Mouse (Mus musculus) adrenal gland, adult 2 months (tissue): ENCODE results near the gene Suclg1. TPM values are rescaled to one million over a fixed set of nuclear protein-coding genes. Genes with fewer than 3 reads are reported as not detected.

Experiments used
- DNase-seq: peaks from one replicate; pipeline ENCODE4 v3.0.0; 2021
- polyA plus RNA-seq: library from polyadenylated mRNA; depleted of rRNA; stranded (reverse); fragments of >200 nt; gene quantifications from 2 replicates; pipeline ENCODE4 v1.2.3, GENCODE M21; 2012; rRNA removed
- total RNA-seq, 2 experiments: library from RNA; stranded (reverse); gene quantifications; 2 replicates each; pipeline ENCODE4 v1.2.3; 2021

Gene Suclg1
- total and polyA plus RNA-seq, 3 experiments, result 61.3 to 405 (median 312) TPM

- no peak for DNase-seq
Measured at GRCm38 (mm10) chr6:73322306-73322705, 74.1 kb downstream of the Suclg1 start.

Other genes with a start within 250 kb of the Suclg1 start
- under 1 TPM in 1 of 2 experiments, not detected in 1; 0.03 TPM for gene Dnah6, start 26.7 kb upstream of the Suclg1 start, total RNA-seq
- gene Dnah6, start 26.7 kb upstream of the Suclg1 start, polyA plus RNA-seq, result 0.01 and 0.02 TPM in 2 replicates
- gene 4931417E11Rik, start 221.3 kb downstream of the Suclg1 start, total RNA-seq, result not detected
- gene 4931417E11Rik, start 221.3 kb downstream of the Suclg1 start, polyA plus RNA-seq, result not detected in 2 replicates